Mouse (Mus musculus) MEL (cell line): ENCODE measurements around the gene Usp40.
A peak's percentile ranks its signal among the peaks of the same experiment; 100 is the strongest.

Experiments
- CTCF ChIP-seq, 3 experiments: IDR thresholded peaks in 2 of 3; conservative IDR thresholded peaks in 1 of 3; 2 replicates each; pipeline ENCODE4 v1.5.1; 2011 to 2012; ENCODE audit warnings: low read length in 3 of 3, low read depth in 2 of 3, mild to moderate bottlenecking in 2 of 3, improper control_type of control experiment in 1 of 3, inconsistent platforms in 1 of 3, mixed read lengths in 1 of 3, moderate library complexity in 1 of 3; ENCODE audit not compliant: control insufficient read depth in 1 of 3, insufficient read depth in 1 of 3, poor library complexity in 1 of 3, severe bottlenecking in 1 of 3
- GATA1 ChIP-seq: IDR thresholded peaks from 2 replicates; pipeline ENCODE4 v1.6.1; 2011; ENCODE audit warnings: low read depth, low read length, improper control_type of control experiment
- MYB ChIP-seq: IDR thresholded peaks from 2 replicates; pipeline ENCODE4 v1.6.1; 2011; ENCODE audit warnings: mild to moderate bottlenecking, low read depth, low read length, improper control_type of control experiment
- SMC3 ChIP-seq: IDR thresholded peaks from 2 replicates; pipeline ENCODE4 v1.6.1; 2011; ENCODE audit warnings: low read depth, low read length, improper control_type of control experiment
- TBP ChIP-seq: IDR thresholded peaks from 2 replicates; pipeline ENCODE4 v1.8.0; 2011; ENCODE audit warnings: low read depth, low read length, improper control_type of control experiment
- ZNF384 ChIP-seq: IDR thresholded peaks from 2 replicates; pipeline ENCODE4 v1.6.1; 2012; ENCODE audit warnings: low read depth, mild to moderate bottlenecking, inconsistent platforms, low read length, improper control_type of control experiment

DNA sequence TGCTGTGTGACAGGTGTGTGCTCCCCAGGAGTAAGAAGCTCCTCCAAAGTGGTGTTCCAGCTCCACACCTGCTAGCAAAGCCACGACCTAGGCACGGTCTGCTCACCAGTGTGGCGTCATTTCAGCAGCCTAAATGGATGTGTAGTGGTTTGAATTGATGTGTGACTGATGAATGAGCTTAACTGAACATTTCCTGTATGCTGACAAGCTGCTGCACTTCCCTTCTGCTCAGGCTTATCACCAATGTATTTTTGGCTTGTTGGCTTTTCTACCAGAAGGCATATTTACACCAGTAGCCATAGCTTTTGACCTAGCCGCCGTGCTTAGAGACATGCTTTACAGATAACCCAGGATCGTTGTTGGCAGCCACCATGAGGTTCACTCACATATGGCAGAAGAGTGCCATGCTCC lies 60.7 kb downstream of the Usp40 start:
- no peak for TF ChIP-seq CTCF (IDR thresholded peaks at IDR 0.05 in 2 of 3, conservative IDR thresholded peaks at IDR 0.05 in 1 of 3; ENCODE audit: control insufficient read depth in 1 of 3, insufficient read depth in 1 of 3, low read depth in 2 of 3, low read length in 3 of 3, poor library complexity in 1 of 3, severe bottlenecking in 1 of 3)
- TF ChIP-seq ZNF384 = no peak
- no peak for TF ChIP-seq SMC3
- no peak for TF ChIP-seq TBP
- TF ChIP-seq GATA1 = peak; percentile 39; the same call in 1 of the 2 replicates
- no peak for TF ChIP-seq MYB
